Mouse (Mus musculus) megakaryocyte progenitor cell, adult 5-6 weeks (primary cell): ENCODE results near the gene Mfsd4b1. TPM values are rescaled to one million over a fixed set of nuclear protein-coding genes. Genes with fewer than 3 reads are reported as not detected.
A peak's percentile ranks its signal among the peaks of the same experiment; 100 is the strongest.

Experiments
- ATAC-seq: replicated peaks from 2 replicates; pipeline ENCODE4 v1.8.0; 2016; ENCODE audit warnings: mild to moderate bottlenecking, moderate TSS enrichment, inconsistent platforms; ENCODE audit not compliant: poor library complexity
- total RNA-seq, 2 experiments: library from RNA; stranded (forward) in 1 of 2; stranded (reverse) in 1 of 2; fragments of 157-497, 149-512 nt in 1 of 2; fragments of 200-1000 nt in 1 of 2; gene quantifications; 2 replicates each; pipeline versions ENCODE4 v1.2.3 to v1.2.4; 2015 to 2017

The Mfsd4b1 gene
- total RNA-seq (2015): 0.07 TPM in 1 of 2 replicates, not detected in the other
- total RNA-seq (2017): not detected in 2 replicates

DNA sequence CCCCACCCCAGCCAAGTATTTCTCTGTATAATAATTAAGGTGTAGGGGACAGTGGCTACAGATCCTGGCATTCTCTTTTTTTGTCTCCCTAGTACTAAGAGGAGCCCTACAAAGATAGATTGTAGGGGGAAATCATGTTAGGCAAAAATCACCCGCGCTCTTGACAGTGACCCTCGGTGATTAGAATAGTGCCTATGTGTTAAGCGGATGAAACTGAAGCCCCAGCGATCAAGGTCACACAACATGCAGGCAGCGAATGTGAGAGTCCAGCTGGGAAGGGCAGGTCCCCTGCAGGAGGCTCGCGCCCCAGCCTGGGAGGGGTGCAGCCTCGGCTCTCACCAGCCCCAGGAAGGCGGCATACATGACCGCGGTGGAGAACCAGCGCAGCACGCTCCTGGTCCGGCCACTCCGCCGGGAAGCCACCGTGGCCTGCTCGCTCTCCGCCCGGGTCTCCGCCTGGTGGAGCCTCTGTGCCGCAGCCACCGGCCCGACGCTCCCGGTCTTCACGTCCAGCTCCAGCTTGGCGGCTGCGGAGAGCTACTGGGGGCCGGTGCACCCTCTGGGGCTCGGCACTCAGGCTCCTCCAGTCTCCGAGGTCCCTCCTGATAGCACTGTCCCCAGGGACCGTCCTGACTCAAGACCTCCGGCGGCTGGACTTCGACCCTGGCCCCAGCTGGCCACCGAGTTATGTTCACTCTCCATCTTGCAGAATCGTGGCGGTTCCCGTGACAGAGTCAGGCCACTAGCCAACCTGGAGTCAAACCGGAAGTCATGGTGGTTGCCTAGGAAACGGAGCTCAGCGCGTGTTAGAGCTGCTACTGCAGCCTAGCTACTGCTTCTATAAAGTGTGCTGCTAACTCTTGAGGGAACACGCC, at the start of gene Mfsd4b1:
Gene Mfsd4b1 (minus strand): TSS at position 715 of the 875 bp plus-strand sequence.
- peak; percentile 91 for ATAC-seq

DNA sequence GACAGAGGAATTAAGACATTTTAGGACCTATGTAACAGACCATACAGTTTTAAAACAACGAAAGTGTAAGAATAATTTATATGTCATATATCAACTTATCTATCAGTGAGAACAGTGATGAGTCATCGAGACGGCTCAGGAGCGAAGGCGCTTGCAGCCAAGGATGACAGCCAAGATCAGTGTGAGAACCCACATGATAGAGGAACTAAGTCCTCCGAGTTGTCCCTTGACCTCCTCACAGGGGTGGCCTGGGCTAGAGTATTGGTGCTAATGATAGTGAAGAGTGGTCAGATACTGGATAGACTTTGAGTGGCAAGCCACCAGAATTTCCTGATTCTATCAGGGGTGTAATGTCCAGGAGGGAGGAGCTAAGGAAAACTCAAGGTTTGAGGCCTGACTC, 48.5 kb upstream of the Mfsd4b1 start:
- peak; percentile 69 for ATAC-seq

DNA sequence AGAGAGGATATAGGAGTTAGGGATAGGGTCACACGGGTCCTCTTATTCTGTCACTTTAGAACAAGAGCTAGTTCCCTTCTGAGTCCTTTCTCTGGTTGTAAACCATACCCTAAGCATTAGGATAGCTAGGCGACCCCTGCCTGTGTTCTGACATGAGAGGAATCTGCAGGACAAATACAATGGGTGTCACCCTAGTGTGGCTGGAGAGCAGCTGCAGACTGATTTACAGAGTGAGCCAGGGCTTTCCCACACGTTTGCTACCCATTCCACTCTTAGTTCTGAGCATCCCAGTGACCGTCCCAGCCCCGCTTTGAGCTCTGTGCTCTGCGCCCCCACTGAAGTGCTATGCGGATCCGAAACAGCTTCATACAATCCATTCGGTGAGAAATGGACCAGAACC, 45.6 kb upstream of the Mfsd4b1 start:
- ATAC-seq: no peak

DNA sequence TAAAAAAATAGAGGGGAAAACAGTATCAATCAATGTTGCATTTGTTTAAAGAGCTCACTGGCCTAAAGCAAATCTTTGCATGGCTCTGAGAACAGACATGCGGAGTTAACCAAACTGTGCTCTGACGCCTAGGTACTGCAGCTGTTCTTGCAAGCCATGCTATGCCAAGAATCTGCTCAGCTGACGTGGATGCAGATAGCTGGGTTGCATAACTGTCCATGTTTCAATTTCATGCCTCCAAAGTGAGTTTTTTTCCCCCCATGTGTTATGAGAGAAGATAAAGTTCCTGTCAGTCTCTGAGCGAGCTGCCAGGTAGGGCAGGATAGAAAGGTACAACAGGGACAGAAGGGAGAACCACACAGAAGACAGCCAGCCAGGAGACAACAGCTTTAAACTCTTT, 44.2 kb upstream of the Mfsd4b1 start:
- ATAC-seq: 0 out of 2 replicates have a peak, but pooled peaks have one; percentile 18

DNA sequence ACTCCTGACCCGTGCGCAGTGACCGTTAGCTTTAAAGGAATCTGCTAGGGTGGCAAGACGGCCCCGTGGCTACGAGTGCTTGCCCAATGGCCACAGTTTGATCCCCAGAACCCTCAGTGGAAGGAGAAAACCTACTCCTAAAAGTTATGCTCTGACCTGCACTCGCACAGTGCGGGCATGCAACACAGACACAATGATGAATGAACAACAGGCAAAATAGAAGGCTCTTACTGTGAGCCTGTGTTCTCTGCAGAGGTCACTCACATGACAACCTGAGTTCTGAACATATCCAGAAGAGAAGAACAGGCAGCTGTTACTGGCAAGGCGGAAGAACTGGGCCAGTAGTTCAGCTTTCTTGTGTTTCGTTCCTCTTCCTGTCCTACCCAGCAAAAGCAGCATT, 43.5 kb upstream of the Mfsd4b1 start:
- peak; percentile 40; the same call in 1 of the 2 replicates for ATAC-seq

DNA sequence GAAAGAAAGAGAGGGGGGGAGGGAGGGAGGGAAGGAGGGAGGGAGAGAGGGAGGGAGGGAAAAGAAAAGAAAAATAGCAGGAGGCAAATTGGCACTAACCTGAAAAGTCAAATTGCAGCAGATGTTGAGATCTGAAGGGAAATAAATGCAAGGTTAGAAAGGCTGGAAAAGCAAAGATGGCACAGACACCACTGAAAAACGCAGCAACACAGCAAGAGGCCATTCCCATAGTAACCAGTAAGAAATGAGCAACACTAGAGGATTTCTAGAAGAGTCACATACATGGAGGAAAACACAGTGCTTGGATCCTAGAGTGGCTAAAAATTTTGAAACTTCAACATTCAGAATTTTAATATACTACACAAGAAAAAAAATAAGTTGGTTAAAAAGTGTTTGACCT, 42.5 kb upstream of the Mfsd4b1 start:
- ATAC-seq: no peak

DNA sequence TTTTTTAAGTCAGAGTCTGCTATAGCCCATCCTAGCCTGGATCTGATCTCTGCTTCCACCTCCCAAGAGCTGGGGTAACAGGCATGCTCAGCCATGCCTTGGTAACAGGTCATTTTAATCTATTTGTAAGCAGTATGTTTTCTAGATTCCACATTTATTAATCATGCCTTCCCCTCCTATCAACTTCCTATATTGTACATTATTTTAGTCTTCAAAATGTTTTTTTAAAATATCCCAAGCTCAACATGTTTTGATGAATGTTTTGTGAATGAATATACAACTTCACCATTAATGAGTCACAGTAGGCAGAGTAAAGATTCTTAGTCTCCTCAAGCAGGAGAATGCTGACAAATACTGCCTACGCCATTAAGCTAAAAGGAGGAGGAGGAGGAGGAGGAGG, 42.0 kb upstream of the Mfsd4b1 start:
- no peak for ATAC-seq

DNA sequence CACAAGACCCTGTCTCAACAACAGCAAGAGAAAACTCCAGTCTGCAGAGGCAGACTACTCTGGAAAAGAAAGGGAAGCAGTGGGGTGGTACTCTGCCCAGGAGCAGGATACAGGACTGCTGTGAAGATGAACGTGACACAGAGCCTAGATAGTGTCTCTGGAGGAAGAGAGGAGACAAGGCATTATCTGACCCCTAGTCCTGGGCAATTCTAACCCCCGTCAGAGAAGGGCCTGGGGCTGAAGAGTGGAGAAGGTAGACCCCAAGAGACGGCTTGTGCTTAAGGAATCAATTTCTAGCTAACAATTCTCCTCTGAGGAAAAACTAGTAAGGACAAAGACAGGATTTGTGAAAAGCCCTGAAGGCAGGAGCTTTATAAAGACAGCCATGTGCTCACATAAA, 40.3 kb upstream of the Mfsd4b1 start:
- no peak for ATAC-seq

DNA sequence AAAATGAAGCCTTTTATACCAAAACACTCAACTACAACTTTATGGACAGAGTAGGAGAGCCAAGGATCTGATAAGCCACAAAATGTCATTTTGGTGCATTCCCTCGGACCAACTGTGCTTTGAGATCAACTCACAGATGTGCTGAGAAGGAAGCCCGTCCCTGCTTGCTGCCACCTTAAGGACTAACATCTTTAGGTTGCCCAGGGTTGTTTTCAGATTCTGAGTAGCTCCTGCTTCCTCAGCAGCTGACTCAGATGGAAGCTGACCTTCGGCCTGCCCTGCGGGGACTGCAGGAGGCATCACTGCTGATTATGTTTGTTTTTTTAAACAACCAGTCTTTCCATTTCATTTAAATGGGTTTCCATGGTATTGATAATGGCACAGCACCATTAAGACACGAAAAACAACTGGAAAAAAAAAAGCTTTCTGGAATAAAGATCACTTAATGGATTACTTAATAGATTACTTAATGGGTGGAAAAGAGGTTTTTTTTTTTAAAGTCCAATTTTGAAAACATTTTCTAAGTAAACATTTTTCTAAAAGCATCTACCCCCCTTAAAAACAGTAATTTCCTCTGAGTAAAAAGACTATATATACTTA, 38.3 kb upstream of the Mfsd4b1 start:
- no peak for ATAC-seq

DNA sequence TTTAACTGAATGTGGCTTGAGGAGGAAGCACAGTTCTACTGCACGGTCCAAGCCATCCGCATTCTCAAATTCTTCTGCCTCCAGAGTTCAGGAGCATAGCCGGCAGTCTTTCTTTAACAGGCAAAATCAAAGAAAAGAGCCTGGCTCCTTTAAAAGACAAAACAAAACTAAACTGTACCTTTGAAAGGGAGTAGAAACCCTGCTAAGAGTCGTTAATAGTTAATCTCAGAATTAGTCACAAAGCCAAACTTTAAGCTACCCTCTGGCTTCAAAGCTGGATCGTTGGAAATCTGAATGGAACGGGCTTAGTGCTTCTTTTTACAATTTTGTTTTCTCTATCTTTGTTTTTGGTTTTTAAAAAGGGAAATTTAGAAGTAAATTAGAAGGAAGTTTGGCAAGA, 37.7 kb upstream of the Mfsd4b1 start:
- ATAC-seq: no peak

DNA sequence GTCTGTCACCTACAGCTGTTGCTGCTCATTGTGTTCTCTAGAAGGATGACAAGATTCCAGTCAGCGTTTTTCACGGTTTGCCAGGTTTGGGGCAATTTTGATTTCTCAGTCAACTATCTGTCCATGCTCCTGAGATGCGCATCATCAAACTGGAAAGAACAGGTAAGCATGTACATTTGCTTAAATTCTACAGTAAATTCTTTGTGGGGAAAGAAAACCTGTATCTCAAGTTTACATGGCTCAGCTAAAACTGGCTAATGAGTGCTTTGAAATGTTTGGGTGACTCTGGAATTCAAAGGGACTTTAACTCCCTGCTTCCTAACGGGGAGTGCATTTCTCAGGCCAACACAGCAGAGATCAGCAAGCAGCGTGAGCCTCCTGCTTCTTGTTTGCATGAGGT, 36.9 kb upstream of the Mfsd4b1 start:
- no peak for ATAC-seq

DNA sequence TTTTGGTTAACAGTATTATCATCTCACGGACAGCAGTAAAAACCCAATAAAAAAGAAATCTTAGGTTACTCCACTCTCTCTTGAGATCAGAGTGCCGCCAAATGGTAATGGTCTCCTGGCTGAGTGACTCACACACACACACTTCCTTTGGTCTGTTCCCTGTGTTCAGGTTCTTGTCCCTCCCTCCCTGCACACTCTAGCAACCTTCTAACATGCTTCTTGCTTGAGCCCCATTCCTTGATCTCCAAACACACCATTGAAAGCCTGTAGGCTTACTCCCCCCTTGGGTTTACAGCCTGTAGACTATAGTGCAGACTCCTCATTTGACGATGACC, 33.7 kb upstream of the Mfsd4b1 start:
- ATAC-seq: peak; percentile 32; the same call in 1 of the 2 replicates

DNA sequence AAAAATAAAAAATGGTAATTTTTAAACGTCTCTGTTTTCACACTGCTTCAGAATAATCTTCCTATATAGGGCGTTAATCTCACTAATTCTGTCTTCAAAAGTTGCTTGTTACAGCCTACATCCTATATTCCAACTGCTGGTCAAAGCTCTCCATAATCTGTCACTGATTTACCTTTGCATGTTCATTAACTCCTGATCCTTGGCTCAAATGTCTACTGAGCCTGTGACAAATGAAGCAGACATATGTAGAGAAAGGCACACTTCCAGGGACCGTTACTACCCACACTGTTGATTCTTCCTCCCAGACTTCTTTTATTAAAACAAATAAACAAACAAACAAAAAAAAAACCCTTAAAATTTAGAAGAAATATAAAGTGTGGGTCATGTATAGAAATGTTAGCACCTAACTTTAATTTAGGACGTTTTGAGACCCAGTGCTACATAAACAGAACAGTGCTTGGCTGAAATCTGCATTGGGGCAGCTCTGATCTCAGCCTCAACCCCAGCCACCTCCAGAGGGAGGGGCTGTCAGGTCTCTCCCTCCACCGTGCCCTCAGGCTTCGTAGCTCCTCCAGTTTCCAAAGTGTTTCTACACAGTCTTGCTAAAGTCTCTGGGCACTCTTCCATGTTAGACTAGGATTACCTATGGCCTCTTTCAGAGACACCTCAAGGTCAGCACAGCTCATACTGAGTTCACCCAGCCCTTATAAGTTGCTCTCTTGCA, 33.2 kb upstream of the Mfsd4b1 start:
- ATAC-seq: peak; percentile 26; the same call in 1 of the 2 replicates

DNA sequence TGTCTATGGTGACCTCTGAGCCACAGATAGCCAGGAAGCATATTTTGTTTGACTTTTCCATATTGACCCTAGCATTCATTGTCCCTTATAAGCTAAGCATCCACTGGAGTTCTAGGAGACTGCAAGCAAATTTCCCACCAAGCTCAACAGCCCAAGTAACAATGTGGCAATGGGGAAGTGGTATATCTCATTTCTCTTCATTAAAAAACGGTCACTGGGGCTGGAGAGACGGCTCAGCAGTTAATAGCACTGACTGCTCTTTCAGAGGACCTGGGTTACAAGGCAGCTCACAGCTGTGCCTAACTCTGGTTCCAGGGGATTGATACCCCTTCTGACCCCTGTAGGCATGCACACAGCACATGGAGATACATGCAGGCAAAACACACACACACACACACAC, 32.5 kb upstream of the Mfsd4b1 start:
- ATAC-seq: peak; percentile 52

DNA sequence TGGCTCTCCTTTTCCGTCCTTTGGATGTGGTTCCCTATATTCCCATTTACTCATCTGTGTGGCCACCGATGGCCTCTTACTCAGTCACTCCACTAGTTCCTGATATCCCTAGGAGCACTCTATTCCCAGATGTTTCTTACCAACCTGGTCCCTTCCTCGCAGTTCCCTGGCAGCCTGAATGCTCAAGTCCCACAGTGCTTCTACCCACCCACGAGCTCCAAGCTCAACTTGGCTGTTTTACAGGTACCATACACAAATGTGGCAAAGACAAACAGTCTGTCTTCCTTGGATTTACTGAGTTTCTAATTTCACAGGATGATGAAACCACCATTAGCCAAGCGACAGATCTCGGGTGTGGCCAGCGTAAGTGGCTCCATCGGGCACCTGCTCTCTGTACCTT, 29.4 kb upstream of the Mfsd4b1 start:
- ATAC-seq: no peak

DNA sequence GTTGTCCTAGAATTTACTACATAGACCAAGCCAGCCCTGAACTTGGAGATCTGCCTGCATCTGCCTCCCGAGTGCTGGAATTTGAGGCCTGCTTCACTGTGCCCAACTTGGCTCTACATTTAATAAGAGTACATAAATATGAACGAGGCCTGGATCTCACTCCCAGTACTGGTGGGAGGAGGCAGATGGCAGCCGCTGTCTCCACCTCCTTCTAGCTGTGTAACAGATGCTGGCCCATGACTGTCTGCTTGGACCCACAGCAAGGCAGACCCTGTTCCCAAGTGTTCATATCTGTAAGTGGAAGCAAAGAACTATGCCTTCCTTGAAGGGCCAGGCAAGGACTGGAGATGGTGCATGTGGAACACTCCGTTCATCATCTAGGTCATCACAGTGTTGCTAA, 28.8 kb upstream of the Mfsd4b1 start:
- no peak for ATAC-seq

DNA sequence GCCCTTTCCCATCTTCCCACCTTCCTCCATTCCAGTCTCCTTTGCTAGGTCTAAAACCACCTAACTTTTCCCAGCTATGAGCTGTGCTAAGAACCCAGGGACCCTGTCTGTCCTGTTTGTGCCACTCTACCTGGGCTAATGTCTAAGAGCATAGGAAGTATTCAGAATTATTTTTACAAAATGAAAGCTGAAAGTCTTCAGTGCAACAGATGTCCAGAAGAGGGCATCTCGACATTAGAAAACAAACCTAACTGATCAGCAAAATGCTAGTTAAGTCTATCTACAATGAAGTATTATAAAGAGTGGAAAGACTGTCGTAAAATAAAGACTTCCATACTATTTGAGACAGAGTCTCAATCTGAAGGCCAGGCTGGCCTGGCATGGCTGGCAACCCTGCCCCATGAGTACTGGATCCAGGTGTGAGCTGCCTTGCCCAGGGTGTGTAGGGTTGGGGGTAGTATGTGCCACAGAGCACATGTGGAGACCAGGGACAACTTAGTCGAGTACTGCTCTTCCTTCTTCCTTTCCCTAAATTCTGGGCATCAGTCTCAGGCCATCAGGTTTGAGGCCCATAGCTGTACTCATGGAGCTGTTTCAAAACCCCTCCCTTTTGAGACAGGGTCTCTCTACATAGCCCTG, 28.3 kb upstream of the Mfsd4b1 start:
- ATAC-seq: peak; percentile 76

DNA sequence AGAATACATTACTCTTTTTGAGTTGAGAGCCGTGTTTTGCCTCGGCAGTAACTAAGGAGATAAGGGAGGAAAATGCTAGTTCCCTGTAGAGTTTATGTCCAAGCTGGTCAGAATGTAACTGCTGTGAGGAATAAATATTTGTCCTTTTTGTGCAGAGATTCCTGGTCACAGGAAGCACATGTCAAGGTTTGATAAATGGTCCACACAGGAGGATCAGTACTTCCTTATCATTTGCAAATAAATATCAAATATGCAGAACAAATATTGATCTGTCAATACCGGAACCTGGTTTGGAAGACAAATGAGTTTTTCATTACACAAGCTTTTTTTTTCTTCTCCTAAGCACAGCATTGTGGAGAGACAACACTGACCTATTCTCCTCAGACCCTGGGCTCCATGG, 26.9 kb upstream of the Mfsd4b1 start:
- ATAC-seq: no peak

DNA sequence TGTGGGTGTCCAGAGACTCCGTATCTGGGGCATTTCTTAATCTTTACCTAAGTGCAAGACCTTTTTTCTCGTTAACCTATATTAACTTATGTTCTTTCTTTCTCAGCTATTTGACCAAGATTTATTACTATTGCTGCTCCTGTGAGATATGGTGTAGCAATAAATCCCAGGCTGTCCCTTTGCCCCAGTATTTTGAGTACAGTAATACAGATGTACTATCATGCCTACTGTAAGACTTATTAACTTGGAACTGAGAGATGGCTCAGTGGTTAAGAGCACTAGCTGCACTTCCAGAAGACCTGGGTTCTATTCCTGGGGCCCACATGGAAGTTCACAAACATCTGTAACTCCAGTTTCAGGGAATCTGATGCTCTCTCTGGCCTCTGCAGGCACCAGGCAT, 25.7 kb upstream of the Mfsd4b1 start:
- no peak for ATAC-seq

DNA sequence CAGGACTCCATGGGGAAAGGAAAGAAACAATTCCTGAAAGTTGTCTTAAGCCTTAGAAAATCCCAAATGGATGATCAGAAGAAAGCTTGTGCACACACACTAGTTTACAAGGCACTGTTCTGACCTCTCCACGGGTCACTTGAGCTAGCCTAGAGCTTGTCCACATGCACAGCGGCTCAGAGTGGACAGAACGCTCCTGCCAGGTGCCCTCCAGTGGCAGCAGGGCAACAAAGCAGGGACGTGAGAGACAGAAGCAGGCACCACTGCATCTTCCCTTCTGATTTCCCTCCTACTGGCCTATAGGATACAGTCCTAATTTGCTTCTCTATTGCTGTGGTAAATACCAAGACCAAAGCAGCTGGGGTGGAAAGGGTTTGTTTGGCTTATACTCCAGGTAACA, 16.3 kb upstream of the Mfsd4b1 start:
- no peak for ATAC-seq
